Mouse (Mus musculus): ENCODE measurements around the gene Manba.

DNA sequence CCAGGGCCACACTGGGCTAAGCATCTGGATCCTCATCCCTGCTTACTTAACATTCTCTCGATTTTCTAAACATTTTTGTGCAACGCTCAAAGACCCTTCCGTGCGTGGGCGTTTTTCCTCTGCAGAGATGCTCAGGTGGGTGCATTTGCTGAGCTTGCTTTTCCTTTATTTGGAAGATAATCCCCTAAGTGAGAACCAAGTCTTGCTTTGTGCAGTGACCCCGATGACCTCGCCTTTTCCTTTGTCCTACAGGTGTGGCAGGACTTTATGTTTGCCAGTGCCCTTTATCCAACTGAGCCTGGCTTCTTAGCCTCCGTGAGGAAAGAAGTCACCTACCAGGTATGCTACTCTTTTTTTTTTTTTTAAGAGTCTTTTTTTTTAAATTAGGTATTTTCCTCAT, 61.9 kb downstream of the Manba start:
- TF ChIP-seq E2F4 (IDR thresholded peaks at IDR 0.05; ENCODE audit: insufficient read depth) = no peak
- TF ChIP-seq POLR2A (IDR thresholded peaks at IDR 0.05; ENCODE audit: insufficient read length, low read depth) = no peak
- no peak for TF ChIP-seq MYOD1 (IDR thresholded peaks at IDR 0.05; ENCODE audit: control insufficient read depth in 1 of 3, insufficient read length in 2 of 3, low read depth in 2 of 3)
- TF ChIP-seq MYOG (IDR thresholded peaks at IDR 0.05; ENCODE audit: control insufficient read depth in 1 of 3, insufficient read depth in 1 of 3, insufficient read length in 2 of 3, low read depth in 2 of 3) = no peak
- no peak for TF ChIP-seq TCF12 (IDR thresholded peaks at IDR 0.05; ENCODE audit: insufficient read depth, poor library complexity, severe bottlenecking)
- TF ChIP-seq USF1 (IDR thresholded peaks at IDR 0.05; ENCODE audit: low read depth) = no peak
- no peak for TF ChIP-seq POLR2AphosphoS2 (IDR thresholded peaks at IDR 0.05; ENCODE audit: insufficient read length, low read depth)
- no peak for TF ChIP-seq TCF3 (IDR thresholded peaks at IDR 0.05; ENCODE audit: insufficient read length, low read depth)
- no peak for TF ChIP-seq MAX (IDR thresholded peaks at IDR 0.05; ENCODE audit: low read depth)
